Mouse (Mus musculus) skeletal muscle tissue, adult 2 months (tissue): Measurements from ENCODE around the gene Prm3.

Experiments used
- DNase-seq: peaks from one replicate; pipeline ENCODE4 v3.0.0-alpha.2; 2012; ENCODE audit warnings: low read depth, low spot score

Gene Prm3

DNA sequence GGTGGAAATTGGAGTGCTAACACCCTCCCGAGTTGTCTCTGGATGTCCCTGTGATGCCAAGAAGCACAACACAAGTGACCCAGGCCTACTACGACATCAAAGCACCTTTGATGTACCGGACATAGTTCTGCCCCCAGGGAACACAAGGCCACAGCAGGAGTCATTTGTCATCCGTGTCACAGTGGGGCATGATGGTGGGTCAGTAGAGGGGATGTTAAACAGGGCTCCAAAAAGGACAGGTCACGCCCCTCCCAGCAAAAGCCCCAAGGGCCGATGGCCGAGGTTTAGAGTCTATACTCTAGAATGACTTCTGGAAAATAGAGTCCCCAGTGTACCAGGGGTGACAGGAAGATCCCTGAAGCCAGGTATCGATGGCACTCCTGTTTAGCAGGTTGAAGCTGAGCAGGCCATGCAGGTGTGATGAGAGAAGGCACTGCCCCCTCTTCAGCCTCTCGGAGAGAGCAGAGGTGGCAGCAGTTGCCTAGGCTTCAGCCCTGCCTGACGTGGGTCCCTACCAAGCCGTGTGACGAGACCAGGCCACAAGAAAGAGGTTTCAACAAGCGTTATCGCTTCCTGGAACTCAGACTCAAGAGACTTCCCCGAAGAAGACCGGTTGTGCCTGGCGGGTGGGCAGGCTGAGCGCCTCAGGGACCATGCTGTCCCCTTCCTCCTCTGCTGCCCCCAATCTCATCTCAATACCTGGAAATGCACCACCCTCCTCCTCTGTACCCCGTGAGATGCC, 18.8 kb downstream of the Prm3 start:
- DNase-seq, result no peak

DNA sequence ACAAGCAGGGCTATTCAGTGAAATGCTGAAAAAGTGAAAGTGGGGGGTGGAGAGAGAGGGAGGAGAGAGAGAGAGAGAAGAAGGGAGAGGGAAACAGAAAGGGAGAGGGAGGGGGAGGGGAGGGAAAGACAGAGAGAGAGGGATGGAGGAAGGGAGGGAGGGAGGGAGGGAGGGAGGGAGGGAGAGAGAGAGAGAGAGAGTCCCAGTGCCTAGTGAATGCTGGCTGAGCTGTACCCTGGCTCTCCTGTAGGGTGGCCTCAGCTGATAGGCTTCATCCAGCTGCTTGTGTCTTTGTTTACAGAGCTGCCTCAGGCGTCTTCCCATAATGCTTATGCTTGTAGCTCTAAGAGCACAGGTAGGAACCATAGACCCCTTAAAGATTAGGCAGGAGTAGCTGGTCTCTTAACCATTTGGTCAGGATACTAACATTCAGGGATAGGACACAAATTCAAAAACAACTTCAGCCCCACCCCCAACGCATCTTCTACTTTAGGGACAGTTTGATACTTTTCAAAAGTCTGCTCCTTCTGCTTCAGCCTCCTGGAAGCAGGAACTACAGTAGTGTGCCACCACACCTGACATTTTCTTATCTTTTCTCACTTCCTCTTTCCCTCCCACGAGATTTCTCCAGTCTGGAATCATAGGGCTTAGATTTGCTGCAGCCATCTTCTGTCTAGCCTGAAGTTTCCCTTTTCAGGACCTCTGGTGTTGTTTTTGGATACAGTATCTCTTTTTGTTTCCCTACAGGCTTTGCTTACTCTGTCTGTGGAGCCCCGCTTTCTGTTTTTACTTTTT, 20.0 kb downstream of the Prm3 start:
- DNase-seq, result no peak

DNA sequence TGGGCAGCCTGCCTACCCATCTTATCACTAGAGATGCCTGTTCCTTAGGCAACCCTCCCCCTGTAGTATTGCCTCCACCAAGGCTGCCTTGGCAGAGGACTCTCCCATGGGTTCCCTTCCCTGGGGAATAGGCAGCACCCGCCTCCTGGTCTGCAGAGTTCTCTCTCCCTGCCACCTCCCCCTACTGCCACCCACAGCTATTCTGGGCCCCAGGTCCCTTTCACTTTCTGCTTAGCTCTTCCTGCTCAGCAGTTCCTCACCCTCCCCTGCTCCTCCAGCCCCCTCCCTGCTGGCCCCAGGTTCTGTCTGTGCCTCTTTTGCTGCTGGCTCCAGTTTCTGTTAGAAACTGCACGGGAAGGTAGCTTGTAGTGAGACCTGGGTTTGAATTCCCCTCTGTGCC, 21.1 kb downstream of the Prm3 start:
- no peak for DNase-seq

GRCm38 (mm10) chr16:10768821-10769220, 21.9 kb downstream of the Prm3 start:
- no peak for DNase-seq

- DNase-seq, result peak; percentile 53
Observed at GRCm38 (mm10) chr16:10767158-10767557, 23.6 kb downstream of the Prm3 start.

DNA sequence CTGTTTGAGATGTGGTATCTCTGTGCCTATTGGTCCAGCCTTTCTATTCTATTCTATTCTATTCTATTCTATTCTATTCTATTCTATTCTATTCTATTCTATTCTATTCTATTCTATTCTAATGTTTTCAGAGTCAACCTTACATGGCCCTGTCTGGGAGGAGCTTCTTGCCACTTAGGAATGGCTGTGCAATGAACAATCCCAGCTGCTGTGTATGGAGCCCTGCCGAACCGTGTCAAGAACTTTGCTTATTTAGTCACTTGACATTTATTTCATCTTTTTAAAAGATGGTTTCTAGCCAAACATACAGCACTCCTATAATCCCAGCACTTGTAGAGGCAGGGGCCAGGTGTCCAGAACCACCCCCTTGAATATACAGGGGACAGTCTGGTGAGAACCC, 26.4 kb downstream of the Prm3 start:
- DNase-seq, result no peak

- DNase-seq, result no peak
Observed at GRCm38 (mm10) chr16:10763540-10764264, 27.0 kb downstream of the Prm3 start.

- no peak for DNase-seq
Observed at GRCm38 (mm10) chr16:10762569-10763180, 28.0 kb downstream of the Prm3 start.

- DNase-seq, result peak; percentile 47
Observed at GRCm38 (mm10) chr16:10761182-10761581, 29.5 kb downstream of the Prm3 start.

DNA sequence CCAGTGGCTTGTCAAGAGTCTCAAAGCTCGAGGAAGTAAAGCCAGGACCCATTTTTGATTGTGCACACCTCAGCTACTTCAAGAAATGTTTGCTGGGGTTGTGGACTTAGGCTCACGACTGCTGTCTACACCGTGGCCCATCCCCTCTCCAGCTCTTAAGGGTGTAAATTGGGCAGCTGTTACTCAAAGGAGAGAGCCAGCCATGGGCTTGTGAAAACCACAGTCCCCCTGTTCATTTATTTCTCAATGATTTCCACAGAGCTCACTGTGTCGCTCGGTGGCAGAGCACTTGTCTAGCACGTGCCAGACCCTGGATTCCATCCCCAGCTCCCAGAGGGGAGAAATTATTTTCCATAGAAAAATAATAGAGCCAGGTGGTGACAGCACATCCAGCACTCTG, 34.5 kb downstream of the Prm3 start:
- DNase-seq, result no peak

- DNase-seq, result no peak
Observed at GRCm38 (mm10) chr16:10754521-10755296, 36.0 kb downstream of the Prm3 start.

- no peak for DNase-seq
Observed at GRCm38 (mm10) chr16:10749824-10750223, 40.9 kb downstream of the Prm3 start.

GRCm38 (mm10) chr16:10749226-10749625, 41.5 kb downstream of the Prm3 start:
- no peak for DNase-seq

DNA sequence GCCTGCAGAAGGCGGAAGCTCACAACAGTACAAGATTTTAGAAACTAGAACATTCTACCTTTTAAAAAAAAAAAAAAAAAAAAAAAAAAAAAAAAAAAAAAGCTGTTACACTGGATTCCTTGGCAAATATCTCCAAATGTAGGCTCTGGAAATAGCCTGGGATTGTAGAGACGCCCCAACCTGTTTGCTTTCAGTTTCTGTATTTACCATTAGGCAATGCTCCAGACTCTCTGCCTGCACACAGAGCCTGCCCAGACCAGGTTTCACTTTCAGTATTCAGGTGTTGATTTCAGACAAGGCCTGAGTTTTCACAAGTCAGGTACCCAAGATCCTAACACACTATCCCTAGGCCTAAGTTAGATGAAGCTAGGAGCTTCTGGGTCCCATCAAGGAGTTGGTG, 49.6 kb downstream of the Prm3 start:
- DNase-seq, result peak; percentile 53
